Mouse (Mus musculus) myocyte (in vitro differentiated cells): Measurements from ENCODE around the gene Isoc2b. TPM values are rescaled to one million over a fixed set of nuclear protein-coding genes. Genes with fewer than 3 reads are reported as not detected.

Experiments
- H3K27me3 ChIP-seq: one replicate; pipeline ENCODE4 v1.6.1; 2011; ENCODE audit not compliant: control insufficient read depth, insufficient read depth, insufficient read length
- H3K36me3 ChIP-seq: one replicate; pipeline ENCODE4 v1.6.1; 2011; ENCODE audit not compliant: control insufficient read depth, insufficient read depth
- H3K4me2 ChIP-seq: one replicate; pipeline ENCODE4 v1.6.1; 2011; ENCODE audit warnings: low read depth, control low read depth
- H3K4me3 ChIP-seq: one replicate; pipeline ENCODE4 v1.5.1; 2011; ENCODE audit warnings: mild to moderate bottlenecking, control low read depth, moderate library complexity
- H3K79me2 ChIP-seq: one replicate; pipeline ENCODE4 v1.6.1; 2011; ENCODE audit not compliant: control insufficient read depth, insufficient read depth
- H3ac ChIP-seq: one replicate; pipeline ENCODE4 v1.6.1; 2011; ENCODE audit not compliant: control insufficient read depth, insufficient read length
- CEBPB ChIP-seq: IDR thresholded peaks from 2 replicates; pipeline ENCODE4 v1.6.1; 2011; ENCODE audit warnings: mild to moderate bottlenecking, moderate library complexity; ENCODE audit not compliant: poor library complexity, insufficient read depth, severe bottlenecking
- E2F4 ChIP-seq: IDR thresholded peaks from one replicate; pipeline ENCODE4 v1.6.1; 2011; ENCODE audit warnings: mild to moderate bottlenecking, control low read depth, moderate library complexity; ENCODE audit not compliant: insufficient read depth
- MAX ChIP-seq: IDR thresholded peaks from one replicate; pipeline ENCODE4 v1.6.1; 2011; ENCODE audit warnings: low read depth, mild to moderate bottlenecking, control low read depth
- MYOD1 ChIP-seq, 3 experiments: IDR thresholded peaks; one replicate each; pipeline ENCODE4 v1.6.1; 2011; ENCODE audit warnings: control low read depth in 2 of 3, low read depth in 2 of 3, mild to moderate bottlenecking in 2 of 3, moderate library complexity in 1 of 3; ENCODE audit not compliant: insufficient read length in 2 of 3, control insufficient read depth in 1 of 3
- MYOG ChIP-seq, 3 experiments: IDR thresholded peaks; one replicate each; pipeline ENCODE4 v1.6.1; 2011; ENCODE audit warnings: control low read depth in 2 of 3, low read depth in 2 of 3, mild to moderate bottlenecking in 2 of 3; ENCODE audit not compliant: insufficient read length in 2 of 3, control insufficient read depth in 1 of 3, insufficient read depth in 1 of 3
- POLR2A ChIP-seq: IDR thresholded peaks from one replicate; pipeline ENCODE4 v1.6.1; 2011; ENCODE audit warnings: low read depth, mild to moderate bottlenecking, control low read depth, moderate library complexity; ENCODE audit not compliant: insufficient read length
- POLR2AphosphoS2 ChIP-seq: IDR thresholded peaks from one replicate; pipeline ENCODE4 v1.6.1; 2011; ENCODE audit warnings: low read depth, control low read depth; ENCODE audit not compliant: insufficient read length
- REST ChIP-seq: IDR thresholded peaks from one replicate; pipeline ENCODE4 v1.6.1; 2011; ENCODE audit warnings: mild to moderate bottlenecking, control low read depth, moderate library complexity; ENCODE audit not compliant: insufficient read depth, insufficient read length
- SRF ChIP-seq: IDR thresholded peaks from one replicate; pipeline ENCODE4 v1.6.1; 2011; ENCODE audit warnings: low read depth; ENCODE audit not compliant: control insufficient read depth, insufficient read length
- TCF12 ChIP-seq: IDR thresholded peaks from one replicate; pipeline ENCODE4 v1.6.1; 2011; ENCODE audit warnings: mild to moderate bottlenecking, control low read depth; ENCODE audit not compliant: poor library complexity, insufficient read depth, severe bottlenecking
- TCF3 ChIP-seq: IDR thresholded peaks from one replicate; pipeline ENCODE4 v1.6.1; 2011; ENCODE audit warnings: low read depth, control low read depth; ENCODE audit not compliant: insufficient read length
- USF1 ChIP-seq: IDR thresholded peaks from one replicate; pipeline ENCODE4 v1.6.1; 2011; ENCODE audit warnings: low read depth, mild to moderate bottlenecking, control low read depth, moderate library complexity
- polyA plus RNA-seq: library from polyadenylated mRNA; unstranded; fragments of >200 nt; fragmentation: generic; extraction: Trizol; gene quantifications from one replicate; pipeline ENCODE4 v1.2.1, GENCODE M21; 2012; ENCODE audit warnings: missing spikeins

The Isoc2b gene
- polyA plus RNA-seq, 1 experiment: 0.65 TPM

- H3K79me2 ChIP-seq: no peaks in the 10 kb centered on the region
- H3K4me2 ChIP-seq: no peak overlapping the region
- no peaks in the 10 kb centered on the region for H3K36me3 ChIP-seq
- no peak for TF ChIP-seq TCF12
- TF ChIP-seq POLR2A: no peak
- TF ChIP-seq MYOD1 (IDR thresholded peaks at IDR 0.05; ENCODE audit: control insufficient read depth in 1 of 3, insufficient read length in 2 of 3, low read depth in 2 of 3): no peak
- no peak for TF ChIP-seq POLR2AphosphoS2
- TF ChIP-seq MYOG (IDR thresholded peaks at IDR 0.05; ENCODE audit: control insufficient read depth in 1 of 3, insufficient read depth in 1 of 3, insufficient read length in 2 of 3, low read depth in 2 of 3): no peak
- no peak for TF ChIP-seq USF1
- TF ChIP-seq MAX: no peak
- no peak for TF ChIP-seq CEBPB
- TF ChIP-seq E2F4: no peak
- TF ChIP-seq SRF: no peak
- TF ChIP-seq TCF3: no peak
- no peak for TF ChIP-seq REST
- H3ac ChIP-seq: no peak overlapping the region
- H3K4me3 ChIP-seq: no peak overlapping the region
- H3K27me3 ChIP-seq: peaks cover 17% of the 10 kb centered on the region
Measured at GRCm38 (mm10) chr7:4853613-4854012, 16.4 kb downstream of the Isoc2b start.

GRCm38 (mm10) chr7:4851315-4851688, 18.8 kb downstream of the Isoc2b start:
- Histone ChIP-seq H3K79me2 (no peaks in the 10 kb centered on the region), H3K27me3 (peaks cover 12% of the 10 kb centered on the region), H3K36me3 (no peaks in the 10 kb centered on the region), H3K4me3 (no peak overlapping the region), H3K4me2 (no peak overlapping the region), H3ac (no peak overlapping the region)
- TF ChIP-seq CEBPB (no peak), MYOG (IDR thresholded peaks at IDR 0.05; ENCODE audit: control insufficient read depth in 1 of 3, insufficient read depth in 1 of 3, insufficient read length in 2 of 3, low read depth in 2 of 3) (no peak), USF1 (no peak), MYOD1 (IDR thresholded peaks at IDR 0.05; ENCODE audit: control insufficient read depth in 1 of 3, insufficient read length in 2 of 3, low read depth in 2 of 3) (no peak), TCF3 (no peak), TCF12 (no peak), E2F4 (no peak), POLR2AphosphoS2 (no peak), SRF (no peak), POLR2A (no peak), REST (no peak), MAX (no peak)

- TF ChIP-seq USF1: no peak
- TF ChIP-seq E2F4: no peak
- TF ChIP-seq SRF: no peak
- TF ChIP-seq MAX: no peak
- no peak for TF ChIP-seq MYOD1 (IDR thresholded peaks at IDR 0.05; ENCODE audit: control insufficient read depth in 1 of 3, insufficient read length in 2 of 3, low read depth in 2 of 3)
- TF ChIP-seq TCF12: no peak
- no peak for TF ChIP-seq POLR2A
- no peak for TF ChIP-seq POLR2AphosphoS2
- TF ChIP-seq MYOG (IDR thresholded peaks at IDR 0.05; ENCODE audit: control insufficient read depth in 1 of 3, insufficient read depth in 1 of 3, insufficient read length in 2 of 3, low read depth in 2 of 3): no peak
- no peak for TF ChIP-seq REST
- no peak for TF ChIP-seq CEBPB
- TF ChIP-seq TCF3: no peak
- Histone ChIP-seq H3K4me2 (no peak overlapping the region), H3K27me3 (peaks cover 12% of the 10 kb centered on the region), H3K4me3 (no peak overlapping the region), H3K36me3 (no peaks in the 10 kb centered on the region), H3ac (no peak overlapping the region), H3K79me2 (no peaks in the 10 kb centered on the region)
Measured at GRCm38 (mm10) chr7:4850621-4851314, 19.3 kb downstream of the Isoc2b start.

GRCm38 (mm10) chr7:4849372-4849771, 20.7 kb downstream of the Isoc2b start:
- no peak for TF ChIP-seq SRF
- TF ChIP-seq CEBPB: no peak
- TF ChIP-seq TCF3: no peak
- no peak for TF ChIP-seq MAX
- TF ChIP-seq TCF12: no peak
- no peak for TF ChIP-seq MYOD1 (IDR thresholded peaks at IDR 0.05; ENCODE audit: control insufficient read depth in 1 of 3, insufficient read length in 2 of 3, low read depth in 2 of 3)
- no peak for TF ChIP-seq E2F4
- no peak for TF ChIP-seq REST
- TF ChIP-seq MYOG (IDR thresholded peaks at IDR 0.05; ENCODE audit: control insufficient read depth in 1 of 3, insufficient read depth in 1 of 3, insufficient read length in 2 of 3, low read depth in 2 of 3): no peak
- no peak for TF ChIP-seq POLR2A
- no peak for TF ChIP-seq USF1
- no peak for TF ChIP-seq POLR2AphosphoS2
- H3ac ChIP-seq: no peak overlapping the region
- no peaks in the 10 kb centered on the region for H3K79me2 ChIP-seq
- peaks cover 16% of the 10 kb centered on the region for H3K27me3 ChIP-seq
- no peak overlapping the region for H3K4me2 ChIP-seq
- no peaks in the 10 kb centered on the region for H3K36me3 ChIP-seq
- H3K4me3 ChIP-seq: no peak overlapping the region
